Mouse (Mus musculus) MEL (cell line): ENCODE measurements at regions not wholly inside any gene's neighbourhood (a gene's known extent, or its start where the extent isn't known, plus 50 kb on each side); places are given as distances from the start of the nearest gene placed in this dataset.

Source experiments
- DNase-seq: peaks from one replicate; pipeline ENCODE4 v3.0.0; 2011; ENCODE audit warnings: low read depth, low spot score
- H3K27ac ChIP-seq: 2 replicates; pipeline ENCODE4 v1.5.1; 2012; ENCODE audit warnings: low read depth, mild to moderate bottlenecking, control low read depth, low read length, moderate library complexity; ENCODE audit not compliant: control insufficient read depth
- H3K27me3 ChIP-seq, 2 experiments: fragments of 150-350 bp in 1 of 2; sonication (generic) in 1 of 2; 2 replicates each; pipeline ENCODE4 v1.6.1; 2012; ENCODE audit warnings: low read length in 2 of 2, mild to moderate bottlenecking in 2 of 2, improper control_type of control experiment in 1 of 2, moderate library complexity in 1 of 2; ENCODE audit not compliant: insufficient read depth in 2 of 2, control insufficient read depth in 1 of 2
- H3K36me3 ChIP-seq, 2 experiments: 2 replicates each; pipeline ENCODE4 v1.6.1; 2012 to 2014; ENCODE audit warnings: low read length in 2 of 2, improper control_type of control experiment in 1 of 2, inconsistent platforms in 1 of 2, mild to moderate bottlenecking in 1 of 2; ENCODE audit not compliant: insufficient read depth in 2 of 2, control insufficient read depth in 1 of 2
- H3K4me1 ChIP-seq, 2 experiments: fragments of 150-350 bp in 1 of 2; sonication (generic) in 1 of 2; 2 replicates each; pipeline ENCODE4 v1.6.1; 2012; ENCODE audit warnings: low read length in 2 of 2, improper control_type of control experiment in 1 of 2, mild to moderate bottlenecking in 1 of 2; ENCODE audit not compliant: insufficient read depth in 2 of 2, control insufficient read depth in 1 of 2
- H3K4me3 ChIP-seq, 2 experiments: fragments of 150-350 bp in 1 of 2; sonication (generic) in 1 of 2; 2 replicates each; pipeline ENCODE4 v1.5.1; 2012; ENCODE audit warnings: low read depth in 2 of 2, low read length in 2 of 2, mild to moderate bottlenecking in 2 of 2, moderate library complexity in 2 of 2, control low read depth in 1 of 2, improper control_type of control experiment in 1 of 2; ENCODE audit not compliant: control insufficient read depth in 1 of 2, insufficient read depth in 1 of 2
- H3K79me2 ChIP-seq: 2 replicates; pipeline ENCODE4 v1.6.1; 2012; ENCODE audit warnings: mild to moderate bottlenecking, low read length, moderate library complexity; ENCODE audit not compliant: control insufficient read depth, poor library complexity, insufficient read depth
- H3K9ac ChIP-seq: 2 replicates; pipeline ENCODE4 v1.6.1; 2012; ENCODE audit warnings: low read depth, mild to moderate bottlenecking, control low read depth, low read length, moderate library complexity; ENCODE audit not compliant: control insufficient read depth, poor library complexity, severe bottlenecking
- H3K9me3 ChIP-seq: fragments of 150-350 bp; sonication (generic); replicated peaks from 2 replicates; pipeline ENCODE4 v1.6.1; 2012; ENCODE audit warnings: mild to moderate bottlenecking, low read length, improper control_type of control experiment, moderate library complexity; ENCODE audit not compliant: insufficient read depth
- GABPA ChIP-seq: IDR thresholded peaks from 2 replicates; pipeline ENCODE4 v1.6.1; 2012; ENCODE audit warnings: low read depth, mild to moderate bottlenecking, inconsistent platforms, low read length, improper control_type of control experiment, moderate library complexity
- GATA1 ChIP-seq: IDR thresholded peaks from 2 replicates; pipeline ENCODE4 v1.6.1; 2011; ENCODE audit warnings: low read depth, low read length, improper control_type of control experiment
- MAFK ChIP-seq: IDR thresholded peaks from 2 replicates; pipeline ENCODE4 v1.6.1; 2011; ENCODE audit warnings: low read depth, mild to moderate bottlenecking, low read length, improper control_type of control experiment, borderline replicate concordance
- MXI1 ChIP-seq: IDR thresholded peaks from 2 replicates; pipeline ENCODE4 v1.6.1; 2011; ENCODE audit warnings: mild to moderate bottlenecking, low read depth, low read length, improper control_type of control experiment
- MYC ChIP-seq: IDR thresholded peaks from 2 replicates; pipeline ENCODE4 v1.6.1; 2011; ENCODE audit warnings: low read depth, mild to moderate bottlenecking, low read length, improper control_type of control experiment, moderate library complexity
- NRF1 ChIP-seq: IDR thresholded peaks from 2 replicates; pipeline ENCODE4 v1.6.1; 2014; ENCODE audit warnings: low read depth, mild to moderate bottlenecking, inconsistent platforms, low read length, improper control_type of control experiment, moderate library complexity; ENCODE audit not compliant: poor library complexity, insufficient read depth, severe bottlenecking
- RAD21 ChIP-seq: IDR thresholded peaks from 2 replicates; pipeline ENCODE4 v1.6.1; 2011; ENCODE audit warnings: mild to moderate bottlenecking, low read depth, low read length, improper control_type of control experiment
- RCOR1 ChIP-seq: IDR thresholded peaks from 2 replicates; pipeline ENCODE4 v1.6.1; 2012; ENCODE audit warnings: low read depth, mild to moderate bottlenecking, inconsistent platforms, low read length, improper control_type of control experiment
- SIN3A ChIP-seq: IDR thresholded peaks from 2 replicates; pipeline ENCODE4 v1.6.1; 2012; ENCODE audit warnings: low read length, improper control_type of control experiment, inconsistent platforms
- SMC3 ChIP-seq: IDR thresholded peaks from 2 replicates; pipeline ENCODE4 v1.6.1; 2011; ENCODE audit warnings: low read depth, low read length, improper control_type of control experiment
- TAL1 ChIP-seq: IDR thresholded peaks from 2 replicates; pipeline ENCODE4 v1.6.1; 2012; ENCODE audit warnings: mild to moderate bottlenecking, inconsistent platforms, low read length, moderate library complexity, mixed read lengths
- TBP ChIP-seq: IDR thresholded peaks from 2 replicates; pipeline ENCODE4 v1.8.0; 2011; ENCODE audit warnings: low read depth, low read length, improper control_type of control experiment
- TCF12 ChIP-seq: IDR thresholded peaks from 2 replicates; pipeline ENCODE4 v1.6.1; 2014; ENCODE audit warnings: low read depth, mild to moderate bottlenecking, inconsistent platforms, low read length, improper control_type of control experiment, moderate library complexity
- ZMIZ1 ChIP-seq: IDR thresholded peaks from 2 replicates; pipeline ENCODE4 v1.6.1; 2012; ENCODE audit warnings: low read depth, mild to moderate bottlenecking, inconsistent platforms, low read length, improper control_type of control experiment, moderate library complexity

- H3K79me2 ChIP-seq, result no peaks in the 10 kb centered on the region
- H3K9ac ChIP-seq, result no peak overlapping the region
These were observed 95.5 kb upstream of the Fbxo11 start for GRCm38 (mm10) chr17:88160677-88161001.

GRCm38 (mm10) chr17:88161766-88162165, 96.7 kb upstream of the Fbxo11 start:
- no peaks in the 10 kb centered on the region for H3K9me3 ChIP-seq
- H3K27ac ChIP-seq, result no peak overlapping the region
- H3K36me3 ChIP-seq, result no peaks in the 10 kb centered on the region
- H3K79me2 ChIP-seq, result no peaks in the 10 kb centered on the region
- no peak overlapping the region for H3K4me3 ChIP-seq
- no peak for DNase-seq
- TF ChIP-seq MXI1 (no peak), TAL1 (no peak)
- H3K27me3 ChIP-seq, result no peaks in the 10 kb centered on the region
- no peaks in the 10 kb centered on the region for H3K4me1 ChIP-seq
- no peak overlapping the region for H3K9ac ChIP-seq

More at GRCm38 (mm10) chr17:88160677-88161001, 95.5 kb upstream of the Fbxo11 start:
- H3K4me3 ChIP-seq, result no peak overlapping the region
- no peaks in the 10 kb centered on the region for H3K4me1 ChIP-seq
- no peaks in the 10 kb centered on the region for H3K9me3 ChIP-seq
- DNase-seq, result no peak
- H3K27ac ChIP-seq, result no peak overlapping the region
- no peaks in the 10 kb centered on the region for H3K36me3 ChIP-seq
- H3K27me3 ChIP-seq, result no peaks in the 10 kb centered on the region
- TF ChIP-seq MYC (no peak), GATA1 (no peak), GABPA (no peak), NRF1 (no peak), SMC3 (no peak), TAL1 (no peak)

- Histone ChIP-seq H3K4me1 (no peaks in the 10 kb centered on the region), H3K27me3 (no peaks in the 10 kb centered on the region), H3K4me3 (no peak overlapping the region), H3K27ac (no peak overlapping the region), H3K9ac (no peak overlapping the region), H3K79me2 (no peaks in the 10 kb centered on the region), H3K9me3 (no peaks in the 10 kb centered on the region), H3K36me3 (no peaks in the 10 kb centered on the region)
- no peak for DNase-seq
- TF ChIP-seq MXI1 (no peak), SIN3A (no peak), RCOR1 (no peak), ZMIZ1 (no peak), RAD21 (no peak), TCF12 (no peak), MAFK (no peak), TBP (no peak), GABPA (no peak)
These were observed 99.7 kb upstream of the Fbxo11 start for GRCm38 (mm10) chr17:88164805-88165204.
